Mouse (Mus musculus): Measurements from ENCODE around the gene Olfr341. TPM values are rescaled to one million over a fixed set of nuclear protein-coding genes. Genes with fewer than 3 reads are reported as not detected.

Olfr341 gene
- polyA plus RNA-seq (2015; fragmentation: Nextera tagmentation; extraction: Ambion mirVana): not detected in 2 replicates

DNA sequence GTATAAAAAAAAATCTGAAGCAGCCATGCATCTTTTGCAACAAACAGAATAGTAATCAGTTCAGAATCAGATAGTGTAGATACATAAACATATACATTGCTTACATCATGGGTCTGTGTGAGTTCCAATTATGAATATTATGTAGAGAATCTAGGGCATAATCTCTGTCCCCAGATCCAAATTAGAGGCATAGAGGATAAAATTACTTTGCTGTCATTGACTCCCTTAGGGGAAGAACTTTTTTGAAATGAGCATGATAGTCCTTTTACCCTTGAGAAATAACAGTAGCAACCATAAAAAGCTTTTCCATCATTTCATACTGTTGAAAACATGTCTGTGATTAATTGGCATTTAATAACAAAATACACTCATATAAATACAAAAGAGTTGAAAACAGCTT, at the start of gene Olfr341:
Gene Olfr341 (minus strand): TSS at position 101 of the 400 bp plus-strand sequence.
- Histone ChIP-seq H3K27me3 (ENCODE audit: insufficient read depth, low read length) (no peaks in the 10 kb centered on the region), H3K4me2 (ENCODE audit: low read depth, low read length) (no peak within 1 kb of the TSS), H3K4me1 (ENCODE audit: insufficient read depth) (no peaks in the 10 kb centered on the region), H3K4me3 (ENCODE audit: low read depth, low read length) (no peak within 1 kb of the TSS), H3K36me3 (replicated peaks; ENCODE audit: insufficient read depth, low read length) (no peaks in the 10 kb centered on the region), H3K27ac (ENCODE audit: low read depth) (no peak within 1 kb of the TSS), H3K9ac (replicated peaks) (no peak within 1 kb of the TSS), H3K9me3 (ENCODE audit: low read length) (no peaks in the 10 kb centered on the region)
- DNase-seq (no peak), ATAC-seq (no peak)
- TF ChIP-seq EP300 (IDR thresholded peaks at IDR 0.05; ENCODE audit: low read depth) (no peak), CTCF (IDR thresholded peaks at IDR 0.05; ENCODE audit: low read depth) (no peak)

- TF ChIP-seq CTCF (IDR thresholded peaks at IDR 0.05; ENCODE audit: low read depth): no peak
- TF ChIP-seq EP300 (IDR thresholded peaks at IDR 0.05; ENCODE audit: low read depth): no peak
- no peak within 1 kb of the TSS for H3K27ac ChIP-seq (ENCODE audit: low read depth)
- no peaks in the 10 kb centered on the region for H3K36me3 ChIP-seq (replicated peaks; ENCODE audit: insufficient read depth, low read length)
- no peak for DNase-seq
- H3K27me3 ChIP-seq (ENCODE audit: insufficient read depth, low read length): no peaks in the 10 kb centered on the region
- H3K9me3 ChIP-seq (ENCODE audit: low read length): no peaks in the 10 kb centered on the region
- ATAC-seq: no peak
- H3K4me2 ChIP-seq (ENCODE audit: low read depth, low read length): no peak within 1 kb of the TSS
- H3K9ac ChIP-seq (replicated peaks): no peak within 1 kb of the TSS
- WGBS (ENCODE audit: insufficient replicate concordance): 65% methylated on average over 3 of the region's 3 CpGs
- no peaks in the 10 kb centered on the region for H3K4me1 ChIP-seq (ENCODE audit: insufficient read depth)
- no peak within 1 kb of the TSS for H3K4me3 ChIP-seq (ENCODE audit: low read depth, low read length)
Observed at GRCm38 (mm10) chr2:36524698-36525097, 42.4 kb upstream of the Olfr341 start, which contains the start of gene Olfr342. TSS of gene Olfr342 (plus strand) at chr2:36524998.

DNA sequence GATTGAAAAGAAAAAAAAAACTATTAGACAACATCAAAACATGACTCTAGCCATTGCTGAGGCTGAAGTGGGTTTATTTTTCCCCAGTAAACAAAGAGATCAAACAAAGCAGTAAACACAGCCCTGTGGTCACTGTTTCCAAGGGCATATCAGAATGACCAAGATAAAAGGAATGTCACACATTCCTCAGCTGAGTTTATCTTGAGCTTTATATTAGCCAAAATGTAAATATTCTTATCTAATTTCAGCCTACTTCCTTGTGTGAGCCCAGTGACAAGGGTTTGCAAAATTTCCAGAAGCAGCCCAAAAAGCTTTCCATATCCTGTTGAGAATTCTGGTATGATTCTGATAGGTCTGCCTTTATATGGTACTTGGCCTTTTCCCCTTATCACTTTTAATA, 8.6 kb downstream of the Olfr341 start:
- H3K4me2 ChIP-seq (ENCODE audit: low read depth, low read length): no peak overlapping the region
- no peaks in the 10 kb centered on the region for H3K4me1 ChIP-seq (ENCODE audit: insufficient read depth)
- H3K27me3 ChIP-seq (ENCODE audit: insufficient read depth, low read length): no peaks in the 10 kb centered on the region
- H3K27ac ChIP-seq (ENCODE audit: low read depth): no peak overlapping the region
- no peaks in the 10 kb centered on the region for H3K36me3 ChIP-seq (replicated peaks; ENCODE audit: insufficient read depth, low read length)
- H3K9me3 ChIP-seq (ENCODE audit: low read length): no peaks in the 10 kb centered on the region
- DNase-seq: no peak
- no peak overlapping the region for H3K9ac ChIP-seq (replicated peaks)
- TF ChIP-seq EP300 (IDR thresholded peaks at IDR 0.05; ENCODE audit: low read depth): no peak
- no peak for TF ChIP-seq CTCF (IDR thresholded peaks at IDR 0.05; ENCODE audit: low read depth)
- no peak for ATAC-seq
- no peak overlapping the region for H3K4me3 ChIP-seq (ENCODE audit: low read depth, low read length)

DNA sequence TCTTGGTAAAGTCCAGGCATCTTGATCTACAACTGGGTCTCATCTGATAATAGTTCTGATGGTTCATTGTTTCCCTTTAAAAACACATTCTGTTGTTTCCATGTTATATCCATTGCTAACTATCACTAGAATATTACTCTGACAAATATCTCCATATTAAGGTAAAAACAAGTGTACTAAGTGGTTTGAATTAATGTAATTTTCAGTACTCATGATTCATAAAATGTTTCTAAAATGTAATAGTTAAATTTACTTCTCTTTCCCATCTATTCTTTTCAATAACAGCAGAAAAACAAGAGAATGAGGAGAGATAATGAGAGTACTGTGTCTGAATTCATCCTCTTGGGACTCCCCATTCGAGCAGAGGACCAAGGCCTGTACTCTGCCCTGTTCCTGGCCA, 30.0 kb downstream of the Olfr341 start, which contains the start of gene Olfr340:
Gene Olfr340 (plus strand): TSS at position 301 of the 400 bp plus-strand sequence.
- Histone ChIP-seq H3K27ac (ENCODE audit: low read depth) (no peak within 1 kb of the TSS), H3K4me2 (ENCODE audit: low read depth, low read length) (no peak within 1 kb of the TSS), H3K27me3 (ENCODE audit: insufficient read depth, low read length) (no peaks in the 10 kb centered on the region), H3K9ac (replicated peaks) (no peak within 1 kb of the TSS), H3K4me3 (ENCODE audit: low read depth, low read length) (no peak within 1 kb of the TSS), H3K36me3 (replicated peaks; ENCODE audit: insufficient read depth, low read length) (no peaks in the 10 kb centered on the region), H3K9me3 (ENCODE audit: low read length) (no peaks in the 10 kb centered on the region), H3K4me1 (ENCODE audit: insufficient read depth) (no peaks in the 10 kb centered on the region)
- DNase-seq (no peak), ATAC-seq (no peak)
- 41% methylated on average over 1 of the region's 1 CpGs for WGBS (ENCODE audit: insufficient replicate concordance)
- TF ChIP-seq CTCF (IDR thresholded peaks at IDR 0.05; ENCODE audit: low read depth) (no peak), EP300 (IDR thresholded peaks at IDR 0.05; ENCODE audit: low read depth) (no peak)

Other genes with a start within 250 kb of the Olfr341 start
- not detected in 2 replicates for gene Olfr338, start 108.9 kb downstream of the Olfr341 start, polyA plus RNA-seq (2015; fragmentation: Nextera tagmentation; extraction: Ambion mirVana)
- gene Olfr339, start 63.5 kb downstream of the Olfr341 start, polyA plus RNA-seq (2015; fragmentation: Nextera tagmentation; extraction: Ambion mirVana): not detected in 2 replicates
- gene Olfr340, start 29.9 kb downstream of the Olfr341 start, polyA plus RNA-seq (2015; fragmentation: Nextera tagmentation; extraction: Ambion mirVana): not detected in 2 replicates
- gene Olfr342, start 42.5 kb upstream of the Olfr341 start, polyA plus RNA-seq (2015; fragmentation: Nextera tagmentation; extraction: Ambion mirVana): not detected in 2 replicates
- not detected in 2 replicates for gene Olfr344, start 84.2 kb upstream of the Olfr341 start, polyA plus RNA-seq (2015; fragmentation: Nextera tagmentation; extraction: Ambion mirVana)
- not detected in 2 replicates for gene Olfr345, start 157.6 kb upstream of the Olfr341 start, polyA plus RNA-seq (2015; fragmentation: Nextera tagmentation; extraction: Ambion mirVana)
- gene Olfr346, start 203.3 kb upstream of the Olfr341 start, polyA plus RNA-seq (2015; fragmentation: Nextera tagmentation; extraction: Ambion mirVana): not detected in 2 replicates
- not detected in 2 replicates for gene Olfr347, start 249.4 kb upstream of the Olfr341 start, polyA plus RNA-seq (2015; fragmentation: Nextera tagmentation; extraction: Ambion mirVana)